Mouse (Mus musculus): ENCODE results near the gene Tac4. TPM values are rescaled to one million over a fixed set of nuclear protein-coding genes. Genes with fewer than 3 reads are reported as not detected.

Gene Tac4
- polyA plus RNA-seq, 1 experiment from 2014 or later = 0.13 TPM

DNA sequence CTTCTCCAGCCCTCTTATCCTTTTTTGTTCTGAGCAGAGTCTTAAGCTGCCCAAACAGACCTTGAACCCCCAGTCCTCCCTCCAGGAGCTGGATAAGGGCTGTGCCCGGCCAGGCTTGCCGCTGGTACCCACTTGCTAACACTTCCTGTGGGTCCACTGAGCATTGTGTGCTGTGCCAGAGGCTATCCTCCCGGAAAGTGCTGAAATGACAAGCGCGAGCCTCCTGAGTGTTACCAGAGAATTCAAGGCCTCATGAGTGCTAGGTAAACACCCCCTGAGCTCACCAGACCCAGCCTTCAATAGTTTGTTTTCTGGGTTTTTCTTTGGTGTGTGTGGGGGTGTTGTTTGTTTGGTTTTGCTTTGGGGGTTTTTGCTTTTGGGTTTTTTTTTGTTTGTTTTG is 33.9 kb upstream of the Tac4 start:
- Histone ChIP-seq H3K9me3 (replicated peaks; ENCODE audit: control insufficient read depth, low read length) (no peaks in the 10 kb centered on the region), H3K27ac (ENCODE audit: low read depth, low read length) (no peak overlapping the region), H3K4me3 (ENCODE audit: low read depth, low read length) (no peak overlapping the region), H3K4me1 (ENCODE audit: control insufficient read depth, insufficient read depth, low read length) (peaks cover 15% of the 10 kb centered on the region), H3K36me3 (ENCODE audit: control insufficient read depth, insufficient read depth, low read length) (no peaks in the 10 kb centered on the region), H3K4me2 (no peak overlapping the region), H3K9ac (ENCODE audit: low read depth, low read length) (no peak overlapping the region), H3K27me3 (ENCODE audit: control insufficient read depth, insufficient read depth, low read length) (peaks cover 39% of the 10 kb centered on the region)
- 36% methylated on average over 5 of the region's 5 CpGs for WGBS (ENCODE audit: insufficient replicate concordance)
- ATAC-seq (replicated peaks; ENCODE audit: insufficient number of reproducible peaks, low FRiP score, low TSS enrichment) = no peak

DNA sequence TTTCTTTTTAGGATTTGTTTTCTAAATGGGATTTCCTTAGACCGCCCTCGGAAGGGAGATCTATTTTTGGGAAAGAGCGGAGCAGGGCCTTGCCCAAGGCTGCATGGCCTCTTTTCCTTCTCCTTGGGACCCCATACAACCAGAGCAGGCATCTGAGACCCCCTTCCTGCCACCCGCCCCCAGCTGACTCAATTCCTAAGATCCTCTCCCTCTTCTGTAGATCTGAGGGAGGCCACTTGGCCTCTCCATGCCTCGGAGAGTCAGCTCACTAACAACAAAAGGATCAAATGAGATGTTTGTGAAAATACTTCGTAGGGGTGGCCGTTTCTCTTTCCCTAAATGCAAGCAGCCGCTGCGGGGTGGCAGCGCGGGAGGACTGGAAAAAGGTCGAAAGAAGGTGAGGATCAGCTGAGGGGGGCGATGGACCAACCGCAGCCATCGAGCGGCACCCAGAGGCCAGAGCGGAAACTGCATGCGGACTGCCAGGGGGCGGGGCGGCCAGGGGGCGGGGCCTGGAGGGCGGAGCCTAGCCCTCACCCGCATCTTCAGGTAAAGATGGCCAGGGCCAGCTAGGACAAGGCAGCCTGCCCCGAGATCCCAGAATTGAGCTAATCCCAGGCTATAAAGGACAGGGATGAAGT is 29.5 kb upstream of the Tac4 start:
- Histone ChIP-seq H3K4me1 (ENCODE audit: control insufficient read depth, insufficient read depth, low read length) (no peaks in the 10 kb centered on the region), H3K27ac (ENCODE audit: low read depth, low read length) (no peak overlapping the region), H3K9me3 (replicated peaks; ENCODE audit: control insufficient read depth, low read length) (no peaks in the 10 kb centered on the region), H3K4me2 (peak overlapping the region; percentile 57), H3K27me3 (ENCODE audit: control insufficient read depth, insufficient read depth, low read length) (peaks cover 15% of the 10 kb centered on the region), H3K4me3 (ENCODE audit: low read depth, low read length) (peak overlapping the region; percentile 25; the same call in 1 of the 2 replicates), H3K9ac (ENCODE audit: low read depth, low read length) (no peak overlapping the region), H3K36me3 (ENCODE audit: control insufficient read depth, insufficient read depth, low read length) (no peaks in the 10 kb centered on the region)
- whole genome bisulfite sequencing (ENCODE audit: insufficient replicate concordance) = 8% methylated on average over 24 of the region's 24 CpGs
- peak; percentile 53; the same call in 1 of the 2 replicates for ATAC-seq (replicated peaks; ENCODE audit: insufficient number of reproducible peaks, low FRiP score, low TSS enrichment)

DNA sequence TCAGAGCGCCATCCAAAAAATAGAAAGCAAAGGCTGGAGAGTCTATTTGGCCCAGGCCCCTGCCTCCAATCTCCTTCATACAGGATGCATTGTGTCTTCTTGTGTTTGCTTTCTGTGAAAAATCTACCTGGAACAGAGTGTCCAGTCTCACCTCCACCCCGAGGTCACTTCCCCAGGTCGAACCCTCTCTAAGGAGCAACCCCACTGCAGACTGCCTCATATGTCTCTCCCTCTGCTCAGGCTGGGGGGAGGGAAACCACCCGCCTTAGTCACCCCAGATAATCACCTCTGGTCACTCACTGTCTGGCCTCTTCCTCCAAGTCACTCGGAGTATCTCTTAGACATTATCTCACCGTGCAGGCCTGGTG is 29.0 kb upstream of the Tac4 start:
- Histone ChIP-seq H3K36me3 (ENCODE audit: control insufficient read depth, insufficient read depth, low read length) (no peaks in the 10 kb centered on the region), H3K4me2 (peak overlapping the region; percentile 57; the same call in 1 of the 2 replicates), H3K4me1 (ENCODE audit: control insufficient read depth, insufficient read depth, low read length) (no peaks in the 10 kb centered on the region), H3K9ac (ENCODE audit: low read depth, low read length) (no peak overlapping the region), H3K27me3 (ENCODE audit: control insufficient read depth, insufficient read depth, low read length) (peaks cover 15% of the 10 kb centered on the region), H3K4me3 (ENCODE audit: low read depth, low read length) (no peak overlapping the region), H3K27ac (ENCODE audit: low read depth, low read length) (no peak overlapping the region), H3K9me3 (replicated peaks; ENCODE audit: control insufficient read depth, low read length) (no peaks in the 10 kb centered on the region)
- 22% methylated on average over 6 of the region's 6 CpGs for WGBS (ENCODE audit: insufficient replicate concordance)
- ATAC-seq (replicated peaks; ENCODE audit: insufficient number of reproducible peaks, low FRiP score, low TSS enrichment) = no peak

DNA sequence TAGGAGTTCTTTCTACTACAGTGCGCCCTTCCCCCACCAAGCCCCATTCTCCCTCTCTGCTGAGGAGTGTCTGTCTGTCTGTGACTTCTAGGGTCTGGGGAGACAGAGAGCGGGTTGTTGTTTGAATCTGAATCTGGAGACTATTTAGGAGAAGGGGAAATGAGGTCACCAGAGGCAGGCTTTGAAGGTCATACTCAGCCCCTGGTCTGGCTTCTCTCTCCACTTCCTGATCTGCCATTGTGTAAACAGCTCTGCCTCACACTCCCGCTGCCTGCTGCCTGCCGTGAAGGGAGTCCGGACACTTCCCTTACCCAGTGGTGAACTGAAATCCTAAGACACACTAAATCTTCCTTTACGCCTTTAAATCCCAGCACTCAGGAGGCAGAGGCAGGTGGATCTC is 22.9 kb upstream of the Tac4 start:
- H3K9me3 ChIP-seq (replicated peaks; ENCODE audit: control insufficient read depth, low read length) = no peaks in the 10 kb centered on the region
- no peaks in the 10 kb centered on the region for H3K4me1 ChIP-seq (ENCODE audit: control insufficient read depth, insufficient read depth, low read length)
- no peak overlapping the region for H3K4me3 ChIP-seq (ENCODE audit: low read depth, low read length)
- peaks cover 14% of the 10 kb centered on the region for H3K27me3 ChIP-seq (ENCODE audit: control insufficient read depth, insufficient read depth, low read length)
- no peak overlapping the region for H3K9ac ChIP-seq (ENCODE audit: low read depth, low read length)
- no peak for ATAC-seq (replicated peaks; ENCODE audit: insufficient number of reproducible peaks, low FRiP score, low TSS enrichment)
- 46% methylated on average over 6 of the region's 6 CpGs for WGBS (ENCODE audit: insufficient replicate concordance)
- H3K36me3 ChIP-seq (ENCODE audit: control insufficient read depth, insufficient read depth, low read length) = no peaks in the 10 kb centered on the region
- no peak overlapping the region for H3K27ac ChIP-seq (ENCODE audit: low read depth, low read length)
- no peak overlapping the region for H3K4me2 ChIP-seq

DNA sequence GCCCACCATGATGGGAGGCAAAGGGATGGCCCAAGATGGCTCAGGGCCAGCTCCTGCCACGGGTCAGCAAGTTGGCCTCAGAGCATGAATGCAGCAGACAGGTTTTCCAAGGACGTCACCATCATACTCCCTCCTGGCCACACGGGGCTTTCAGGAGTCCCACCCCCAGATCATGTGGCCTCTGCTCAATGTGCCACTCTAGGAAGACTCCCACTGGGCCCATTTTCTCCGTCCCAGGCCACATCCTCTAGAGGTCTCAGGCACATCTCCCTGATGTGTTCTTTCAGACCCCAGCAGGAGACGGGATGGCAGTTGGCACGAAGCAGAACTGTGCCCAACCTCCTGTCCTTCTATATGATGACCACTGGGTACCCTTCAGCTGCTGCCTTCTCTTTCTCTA is 18.7 kb upstream of the Tac4 start:
- Histone ChIP-seq H3K9me3 (replicated peaks; ENCODE audit: control insufficient read depth, low read length) (no peaks in the 10 kb centered on the region), H3K4me3 (ENCODE audit: low read depth, low read length) (no peak overlapping the region), H3K4me2 (no peak overlapping the region), H3K27me3 (ENCODE audit: control insufficient read depth, insufficient read depth, low read length) (peaks cover 3% of the 10 kb centered on the region; the same call in 1 of the 2 replicates), H3K36me3 (ENCODE audit: control insufficient read depth, insufficient read depth, low read length) (no peaks in the 10 kb centered on the region), H3K9ac (ENCODE audit: low read depth, low read length) (no peak overlapping the region), H3K4me1 (ENCODE audit: control insufficient read depth, insufficient read depth, low read length) (no peaks in the 10 kb centered on the region), H3K27ac (ENCODE audit: low read depth, low read length) (no peak overlapping the region)
- no peak for ATAC-seq (replicated peaks; ENCODE audit: insufficient number of reproducible peaks, low FRiP score, low TSS enrichment)
- 60% methylated on average over 6 of the region's 6 CpGs for WGBS (ENCODE audit: insufficient replicate concordance)

DNA sequence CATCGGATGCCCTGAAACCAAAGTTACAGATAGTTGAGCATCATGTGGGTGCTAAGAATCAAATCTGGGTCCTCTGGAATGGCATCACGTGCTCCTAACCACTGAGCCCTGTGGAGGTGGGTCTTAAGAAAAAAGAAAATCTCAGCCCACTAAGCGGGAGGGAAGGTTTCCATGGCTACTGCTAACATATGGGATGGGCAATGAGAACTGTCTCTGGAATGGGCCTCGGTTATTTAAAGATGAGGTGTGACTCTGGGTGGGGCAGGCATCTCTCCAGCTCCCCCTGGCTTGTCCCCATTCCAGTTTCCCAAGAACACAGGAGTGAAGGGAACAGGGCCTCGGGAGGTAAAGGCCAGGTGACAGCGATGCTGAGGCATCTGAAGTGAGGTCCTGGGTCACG is 15.9 kb upstream of the Tac4 start:
- no peak for ATAC-seq (replicated peaks; ENCODE audit: insufficient number of reproducible peaks, low FRiP score, low TSS enrichment)
- H3K4me3 ChIP-seq (ENCODE audit: low read depth, low read length) = no peak overlapping the region
- no peaks in the 10 kb centered on the region for H3K36me3 ChIP-seq (ENCODE audit: control insufficient read depth, insufficient read depth, low read length)
- peaks cover 5% of the 10 kb centered on the region for H3K4me1 ChIP-seq (ENCODE audit: control insufficient read depth, insufficient read depth, low read length)
- H3K27ac ChIP-seq (ENCODE audit: low read depth, low read length) = no peak overlapping the region
- no peaks in the 10 kb centered on the region; the same call in 1 of the 2 replicates for H3K27me3 ChIP-seq (ENCODE audit: control insufficient read depth, insufficient read depth, low read length)
- no peak overlapping the region for H3K4me2 ChIP-seq
- 66% methylated on average over 7 of the region's 7 CpGs for WGBS (ENCODE audit: insufficient replicate concordance)
- no peak overlapping the region for H3K9ac ChIP-seq (ENCODE audit: low read depth, low read length)
- H3K9me3 ChIP-seq (replicated peaks; ENCODE audit: control insufficient read depth, low read length) = no peaks in the 10 kb centered on the region

DNA sequence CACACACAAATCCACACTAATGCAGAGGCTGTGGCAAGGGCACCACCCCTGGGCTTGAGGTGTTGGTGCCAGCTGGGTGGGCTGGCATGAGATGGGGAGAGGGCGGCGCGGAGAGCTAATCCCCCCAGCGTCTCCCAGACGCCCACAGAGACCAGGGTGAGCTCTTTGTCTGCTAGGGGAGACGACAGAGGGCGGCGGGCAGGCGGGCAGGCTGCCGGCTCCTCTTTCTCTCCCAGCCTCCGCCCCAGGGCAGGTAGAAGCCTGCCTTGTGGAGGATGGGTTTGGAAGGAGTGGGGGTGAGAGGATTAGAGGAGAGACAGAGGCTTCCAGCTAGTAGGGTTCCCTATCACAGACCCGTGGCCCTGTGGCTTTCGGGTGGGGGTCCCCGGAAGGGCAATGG is 14.3 kb upstream of the Tac4 start:
- H3K4me1 ChIP-seq (ENCODE audit: control insufficient read depth, insufficient read depth, low read length) = peaks cover 7% of the 10 kb centered on the region
- no peak for ATAC-seq (replicated peaks; ENCODE audit: insufficient number of reproducible peaks, low FRiP score, low TSS enrichment)
- no peak overlapping the region for H3K4me2 ChIP-seq
- H3K27me3 ChIP-seq (ENCODE audit: control insufficient read depth, insufficient read depth, low read length) = peaks cover under 1% of the 10 kb centered on the region
- no peaks in the 10 kb centered on the region for H3K36me3 ChIP-seq (ENCODE audit: control insufficient read depth, insufficient read depth, low read length)
- H3K9ac ChIP-seq (ENCODE audit: low read depth, low read length) = no peak overlapping the region
- H3K9me3 ChIP-seq (replicated peaks; ENCODE audit: control insufficient read depth, low read length) = no peaks in the 10 kb centered on the region
- H3K4me3 ChIP-seq (ENCODE audit: low read depth, low read length) = no peak overlapping the region
- WGBS (ENCODE audit: insufficient replicate concordance) = 51% methylated on average over 14 of the region's 14 CpGs
- H3K27ac ChIP-seq (ENCODE audit: low read depth, low read length) = no peak overlapping the region

DNA sequence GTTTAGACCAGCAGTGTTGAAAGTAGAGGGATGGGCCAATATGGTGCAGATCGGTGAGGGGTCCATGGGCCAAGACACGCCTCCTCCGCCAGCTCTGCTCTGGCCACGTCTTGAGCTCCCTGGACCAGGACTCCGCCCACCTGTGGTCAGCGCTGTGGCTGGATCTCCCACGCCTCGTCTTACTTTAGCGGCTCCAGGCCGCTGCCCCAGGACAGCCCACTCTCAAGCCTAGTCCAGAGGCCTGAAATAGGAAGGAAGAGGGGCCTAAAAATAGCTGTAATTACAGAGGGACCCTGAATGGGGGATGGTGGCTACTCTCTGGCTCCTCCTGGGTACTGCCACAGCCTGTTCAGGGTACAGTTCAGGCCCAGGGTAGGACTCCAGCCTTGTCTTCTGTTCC is 11.2 kb upstream of the Tac4 start:
- 23% methylated on average over 10 of the region's 10 CpGs for WGBS (ENCODE audit: insufficient replicate concordance)
- peak overlapping the region; percentile 58 for H3K9ac ChIP-seq (ENCODE audit: low read depth, low read length)
- no peak; the same call in 1 of the 2 replicates for ATAC-seq (replicated peaks; ENCODE audit: insufficient number of reproducible peaks, low FRiP score, low TSS enrichment)
- H3K27me3 ChIP-seq (ENCODE audit: control insufficient read depth, insufficient read depth, low read length) = peaks cover 3% of the 10 kb centered on the region
- no peaks in the 10 kb centered on the region for H3K9me3 ChIP-seq (replicated peaks; ENCODE audit: control insufficient read depth, low read length)
- 0 out of 2 replicates have a peak overlapping the region, but pooled peaks have one; percentile 15 for H3K27ac ChIP-seq (ENCODE audit: low read depth, low read length)
- peaks cover 7% of the 10 kb centered on the region for H3K4me1 ChIP-seq (ENCODE audit: control insufficient read depth, insufficient read depth, low read length)
- no peaks in the 10 kb centered on the region for H3K36me3 ChIP-seq (ENCODE audit: control insufficient read depth, insufficient read depth, low read length)
- no peak overlapping the region for H3K4me3 ChIP-seq (ENCODE audit: low read depth, low read length)
- H3K4me2 ChIP-seq = peak overlapping the region; percentile 31

DNA sequence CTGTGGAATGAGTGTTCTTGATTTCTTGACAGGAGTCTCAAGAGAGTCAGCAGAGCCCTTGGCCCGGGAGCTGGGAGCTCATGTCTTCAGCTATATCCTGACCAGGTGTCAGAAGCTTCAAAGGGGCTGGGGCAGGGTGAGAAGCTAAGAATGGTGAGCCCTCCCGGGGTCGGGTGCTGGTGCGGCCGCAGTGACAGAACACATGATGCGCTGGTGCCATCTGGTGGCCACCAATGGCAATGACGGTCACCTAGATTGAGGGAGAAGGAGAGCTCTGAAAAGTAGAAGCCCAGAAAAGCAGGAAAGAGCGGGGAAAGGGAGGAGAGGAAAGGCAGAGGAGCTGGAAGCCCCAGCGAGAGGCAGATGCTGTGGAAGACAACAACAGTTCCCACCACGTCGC is 10.0 kb upstream of the Tac4 start:
- Histone ChIP-seq H3K27ac (ENCODE audit: low read depth, low read length) (no peak overlapping the region), H3K36me3 (ENCODE audit: control insufficient read depth, insufficient read depth, low read length) (no peaks in the 10 kb centered on the region), H3K9me3 (replicated peaks; ENCODE audit: control insufficient read depth, low read length) (no peaks in the 10 kb centered on the region), H3K4me2 (no peak overlapping the region), H3K4me1 (ENCODE audit: control insufficient read depth, insufficient read depth, low read length) (peaks cover 7% of the 10 kb centered on the region), H3K9ac (ENCODE audit: low read depth, low read length) (no peak overlapping the region), H3K4me3 (ENCODE audit: low read depth, low read length) (no peak overlapping the region), H3K27me3 (ENCODE audit: control insufficient read depth, insufficient read depth, low read length) (peaks cover 3% of the 10 kb centered on the region; the same call in 1 of the 2 replicates)
- 4% methylated on average over 11 of the region's 11 CpGs for WGBS (ENCODE audit: insufficient replicate concordance)
- no peak for ATAC-seq (replicated peaks; ENCODE audit: insufficient number of reproducible peaks, low FRiP score, low TSS enrichment)

Measured in heart, embryonic 11.5 days (tissue).